Mouse (Mus musculus) heart, embryonic 14.5 days (tissue): Measurements from ENCODE around the gene Rtn4. TPM values are rescaled to one million over a fixed set of nuclear protein-coding genes. Genes with fewer than 3 reads are reported as not detected.

Experiments
- ATAC-seq: fragments of 200-750 bp; cut with Nextera tagmentation; 2 replicates; pipeline ENCODE4 v1.8.0; 2017; ENCODE audit warnings: low read depth, moderate TSS enrichment; ENCODE audit not compliant: insufficient number of reproducible peaks, insufficient read depth, low FRiP score
- H3K27ac ChIP-seq, 2 experiments: fragments of 200-500 bp in 1 of 2; fragments of 300-500 bp in 1 of 2; sonication (generic) in 1 of 2; replicated peaks in 1 of 2; 2 replicates each; pipeline ENCODE4 v1.5.1; 2012 to 2014; ENCODE audit warnings: low read depth in 2 of 2, low read length in 2 of 2, control low read depth in 1 of 2, mild to moderate bottlenecking in 1 of 2, mixed read lengths in 1 of 2; ENCODE audit not compliant: control insufficient read depth in 1 of 2, insufficient read depth in 1 of 2
- H3K27me3 ChIP-seq: fragments of 300-500 bp; sonication (generic); 2 replicates; pipeline ENCODE4 v1.6.1; 2014; ENCODE audit warnings: mild to moderate bottlenecking, low read length, control low read depth; ENCODE audit not compliant: control insufficient read depth, insufficient read depth
- H3K36me3 ChIP-seq: fragments of 300-500 bp; sonication (generic); 2 replicates; pipeline ENCODE4 v1.6.1; 2014; ENCODE audit warnings: mild to moderate bottlenecking, control low read depth, low read length, mixed read lengths; ENCODE audit not compliant: control insufficient read depth, insufficient read depth
- H3K4me1 ChIP-seq, 2 experiments: fragments of 200-500 bp in 1 of 2; fragments of 300-500 bp in 1 of 2; sonication (generic) in 1 of 2; 2 replicates each; pipeline ENCODE4 v1.6.1; 2012 to 2014; ENCODE audit warnings: low read length in 2 of 2, control low read depth in 1 of 2, mixed read lengths in 1 of 2; ENCODE audit not compliant: control insufficient read depth in 2 of 2, insufficient read depth in 2 of 2
- H3K4me2 ChIP-seq: fragments of 300-500 bp; sonication (generic); 2 replicates; pipeline ENCODE4 v1.6.1; 2014; ENCODE audit warnings: mild to moderate bottlenecking, low read length
- H3K4me3 ChIP-seq, 2 experiments: fragments of 200-500 bp in 1 of 2; fragments of 300-500 bp in 1 of 2; sonication (generic) in 1 of 2; 2 replicates each; pipeline ENCODE4 v1.5.1; 2012 to 2014; ENCODE audit warnings: low read length in 2 of 2, mild to moderate bottlenecking in 2 of 2, control low read depth in 1 of 2, low read depth in 1 of 2, moderate library complexity in 1 of 2; ENCODE audit not compliant: control insufficient read depth in 1 of 2, insufficient read depth in 1 of 2
- H3K9ac ChIP-seq: fragments of 300-500 bp; sonication (generic); 2 replicates; pipeline ENCODE4 v1.6.1; 2014; ENCODE audit warnings: mild to moderate bottlenecking, low read length
- H3K9me3 ChIP-seq: fragments of 300-500 bp; sonication (generic); 2 replicates; pipeline ENCODE4 v1.6.1; 2016; ENCODE audit warnings: low read length, control low read depth; ENCODE audit not compliant: control insufficient read depth
- WGBS: fragments of 180-500 bp; shearing (Covaris S2); extraction: QIAGEN DNeasy Blood & Tissue Kit; methylation state at CpG from one replicate; pipeline ENCODE4 v1.1.7; 2014; 5-methylcytosine and 5-hydroxymethylcytosine counted together
- polyA plus RNA-seq: library from polyadenylated mRNA; unstranded; fragments of >200 nt; fragmentation: Nextera tagmentation; extraction: Ambion mirVana; gene quantifications from 2 replicates; pipeline ENCODE4 v1.2.1, GENCODE M21; 2014

The Rtn4 gene
- polyA plus RNA-seq, 1 experiment from 2014 or later = 68.3 TPM

GRCm38 (mm10) chr11:29762768-29763167 lies 70.0 kb downstream of the Rtn4 start:
- Histone ChIP-seq H3K36me3 (no peaks in the 10 kb centered on the region), H3K4me3 (no peak overlapping the region), H3K4me1 (peaks cover 0 to 2% of the 10 kb centered on the region in 2 experiments; a peak in 2 of 4 replicates), H3K27me3 (no peaks in the 10 kb centered on the region), H3K4me2 (no peak overlapping the region), H3K9me3 (no peaks in the 10 kb centered on the region), H3K27ac (no peak overlapping the region), H3K9ac (no peak overlapping the region)
- 95% methylated on average over 1 of the region's 1 CpGs for WGBS
- ATAC-seq = no peak

- no peaks in the 10 kb centered on the region for H3K27me3 ChIP-seq
- no peaks in the 10 kb centered on the region for H3K9me3 ChIP-seq
- no peaks in the 10 kb centered on the region for H3K4me1 ChIP-seq
- no peaks in the 10 kb centered on the region for H3K36me3 ChIP-seq
- no peak for ATAC-seq
- no peak overlapping the region for H3K9ac ChIP-seq
- 80% methylated on average over 4 of the region's 4 CpGs for WGBS
- no peak overlapping the region for H3K4me2 ChIP-seq
- no peak overlapping the region for H3K4me3 ChIP-seq
- H3K27ac ChIP-seq = no peak overlapping the region
Measured at GRCm38 (mm10) chr11:29765063-29765462, 72.3 kb downstream of the Rtn4 start.

- ATAC-seq = no peak
- no peaks in the 10 kb centered on the region for H3K9me3 ChIP-seq
- H3K4me1 ChIP-seq = peaks cover 3 to 12% of the 10 kb centered on the region in 2 experiments; a peak in 3 of 4 replicates
- WGBS = 74% methylated on average over 11 of the region's 11 CpGs
- no peak overlapping the region for H3K4me2 ChIP-seq
- no peaks in the 10 kb centered on the region for H3K27me3 ChIP-seq
- H3K36me3 ChIP-seq = no peaks in the 10 kb centered on the region
- H3K4me3 ChIP-seq = no peak overlapping the region
- H3K9ac ChIP-seq = no peak overlapping the region
- no peak overlapping the region for H3K27ac ChIP-seq
Measured at GRCm38 (mm10) chr11:29766313-29766982, 73.7 kb downstream of the Rtn4 start.

GRCm38 (mm10) chr11:29768523-29768922 lies 75.8 kb downstream of the Rtn4 start:
- H3K4me3 ChIP-seq = no peak overlapping the region
- no peaks in the 10 kb centered on the region for H3K36me3 ChIP-seq
- no peaks in the 10 kb centered on the region for H3K9me3 ChIP-seq
- H3K9ac ChIP-seq = no peak overlapping the region
- no peak overlapping the region for H3K27ac ChIP-seq
- ATAC-seq = no peak
- H3K27me3 ChIP-seq = no peaks in the 10 kb centered on the region
- H3K4me2 ChIP-seq = no peak overlapping the region
- H3K4me1 ChIP-seq = peaks cover 4 to 18% of the 10 kb centered on the region in 2 experiments; a peak in 3 of 4 replicates

GRCm38 (mm10) chr11:29770666-29771400 lies 78.1 kb downstream of the Rtn4 start:
- no peak; the same call in 1 of the 2 replicates for ATAC-seq
- H3K27ac ChIP-seq = 0 out of 4 replicates have a peak overlapping the region, but pooled peaks of 1 of the 2 experiments have one; percentile 41

GRCm38 (mm10) chr11:29772279-29772678 lies 79.5 kb downstream of the Rtn4 start:
- Histone ChIP-seq H3K27ac (no peak overlapping the region), H3K4me1 (peaks cover 11 to 27% of the 10 kb centered on the region in 2 experiments), H3K9ac (no peak overlapping the region), H3K36me3 (no peaks in the 10 kb centered on the region), H3K9me3 (no peaks in the 10 kb centered on the region), H3K4me3 (no peak overlapping the region), H3K27me3 (no peaks in the 10 kb centered on the region), H3K4me2 (no peak overlapping the region)
- no peak for ATAC-seq
- 32% methylated on average over 1 of the region's 1 CpGs for WGBS

More at GRCm38 (mm10) chr11:29770666-29771400, 78.1 kb downstream of the Rtn4 start:
- Histone ChIP-seq H3K36me3 (no peaks in the 10 kb centered on the region), H3K9ac (no peak overlapping the region), H3K4me2 (no peak overlapping the region), H3K4me1 (peaks cover 11 to 26% of the 10 kb centered on the region in 2 experiments), H3K9me3 (no peaks in the 10 kb centered on the region), H3K4me3 (no peak overlapping the region), H3K27me3 (no peaks in the 10 kb centered on the region)
- WGBS = 20% methylated on average over 3 of the region's 3 CpGs

GRCm38 (mm10) chr11:29774296-29774695 lies 81.5 kb downstream of the Rtn4 start:
- no peak overlapping the region for H3K4me3 ChIP-seq
- peaks cover 12 to 35% of the 10 kb centered on the region in 2 experiments for H3K4me1 ChIP-seq
- no peaks in the 10 kb centered on the region for H3K9me3 ChIP-seq
- no peak overlapping the region for H3K9ac ChIP-seq
- no peaks in the 10 kb centered on the region for H3K36me3 ChIP-seq
- H3K4me2 ChIP-seq = no peak overlapping the region
- ATAC-seq = no peak
- no peak overlapping the region for H3K27ac ChIP-seq
- WGBS = 46% methylated on average over 2 of the region's 2 CpGs
- H3K27me3 ChIP-seq = no peaks in the 10 kb centered on the region
